Mouse (Mus musculus) neural tube, embryonic 11.5 days (tissue): ENCODE data around the gene Cldn34c2. TPM values are rescaled to one million over a fixed set of nuclear protein-coding genes. Genes with fewer than 3 reads are reported as not detected.
"Not testable (repeated sequence)": the region's sequence is repeated elsewhere in the genome, so short reads cannot be mapped to it uniquely, and the experiment has no call there.

Experiments
- ATAC-seq: fragments of 200-750 bp; cut with Nextera tagmentation; 2 replicates; pipeline ENCODE4 v1.8.0; 2017; ENCODE audit warnings: moderate number of reproducible peaks, mild to moderate bottlenecking, moderate TSS enrichment, moderate library complexity; ENCODE audit not compliant: insufficient read depth, low FRiP score, low TSS enrichment
- DNase-seq: peaks from one replicate; pipeline ENCODE4 v3.0.0-alpha.2; 2015; ENCODE audit warnings: low spot score
- H3K27ac ChIP-seq: fragments of 300-500 bp; sonication (generic); 2 replicates; pipeline ENCODE4 v1.5.1; 2014; ENCODE audit warnings: low read depth, mild to moderate bottlenecking, low read length
- H3K27me3 ChIP-seq: fragments of 300-500 bp; sonication (generic); 2 replicates; pipeline ENCODE4 v1.6.1; 2014; ENCODE audit warnings: mild to moderate bottlenecking, low read length, mixed read lengths; ENCODE audit not compliant: control insufficient read depth, insufficient read depth
- H3K36me3 ChIP-seq: fragments of 300-500 bp; sonication (generic); 2 replicates; pipeline ENCODE4 v1.6.1; 2014; ENCODE audit warnings: mild to moderate bottlenecking, low read length, moderate library complexity, mixed read lengths; ENCODE audit not compliant: control insufficient read depth, insufficient read depth
- H3K4me1 ChIP-seq: fragments of 300-500 bp; sonication (generic); 2 replicates; pipeline ENCODE4 v1.6.1; 2014; ENCODE audit warnings: low read length, mixed read lengths; ENCODE audit not compliant: control insufficient read depth, insufficient read depth
- H3K4me2 ChIP-seq: fragments of 300-500 bp; sonication (generic); 2 replicates; pipeline ENCODE4 v1.6.1; 2014; ENCODE audit warnings: low read depth, mild to moderate bottlenecking, moderate library complexity
- H3K4me3 ChIP-seq: fragments of 300-500 bp; sonication (generic); 2 replicates; pipeline ENCODE4 v1.5.1; 2014; ENCODE audit warnings: low read depth, low read length
- H3K9ac ChIP-seq: fragments of 300-500 bp; sonication (generic); 2 replicates; pipeline ENCODE4 v1.6.1; 2014; ENCODE audit warnings: mild to moderate bottlenecking, low read length
- H3K9me3 ChIP-seq: fragments of 300-500 bp; sonication (generic); 2 replicates; pipeline ENCODE4 v1.6.1; 2016; ENCODE audit warnings: low read length; ENCODE audit not compliant: control insufficient read depth
- WGBS: fragments of 180-500 bp; shearing (Covaris S2); extraction: QIAGEN DNeasy Blood & Tissue Kit; methylation state at CpG from one replicate; pipeline ENCODE4 v1.1.7; 2014; 5-methylcytosine and 5-hydroxymethylcytosine counted together
- polyA plus RNA-seq: library from polyadenylated mRNA; unstranded; fragments of >200 nt; fragmentation: Nextera tagmentation; extraction: Ambion mirVana; gene quantifications from 2 replicates; pipeline ENCODE4 v1.2.1, GENCODE M21; 2014

Cldn34c2 gene
- polyA plus RNA-seq, result not detected in 2 replicates

- H3K27me3 ChIP-seq, H3K36me3 ChIP-seq, ATAC-seq, DNase-seq, H3K4me1 ChIP-seq, H3K4me2 ChIP-seq, H3K4me3 ChIP-seq, H3K9me3 ChIP-seq, H3K27ac ChIP-seq, H3K9ac ChIP-seq: not testable (repeated sequence)
Measured at GRCm38 (mm10) chrX:123581400-123581799, at the start of gene Cldn34c2. Gene Cldn34c2, plus strand, starts transcription at chrX:123581700.

- H3K4me1 ChIP-seq, ATAC-seq, H3K4me3 ChIP-seq, DNase-seq, H3K4me2 ChIP-seq, H3K9me3 ChIP-seq, H3K9ac ChIP-seq, H3K27ac ChIP-seq, H3K27me3 ChIP-seq, H3K36me3 ChIP-seq: not testable (repeated sequence)
- 87% methylated on average over 13 of the region's 13 CpGs for WGBS
Measured at GRCm38 (mm10) chrX:123551378-123551777, 30.1 kb upstream of the Cldn34c2 start.

- H3K4me3 ChIP-seq, H3K9me3 ChIP-seq, H3K4me2 ChIP-seq, H3K9ac ChIP-seq, H3K4me1 ChIP-seq, H3K27ac ChIP-seq, ATAC-seq, DNase-seq, H3K36me3 ChIP-seq, H3K27me3 ChIP-seq: not testable (repeated sequence)
- WGBS, result 89% methylated on average over 6 of the region's 12 CpGs
Measured at GRCm38 (mm10) chrX:123612158-123612828, 30.8 kb downstream of the Cldn34c2 start.

Other genes starting within 250 kb of the Cldn34c2 start
- gene Gm17467, start 123.1 kb downstream of the Cldn34c2 start, polyA plus RNA-seq, result not detected in 2 replicates
- gene Cldn34c3, start 212.0 kb downstream of the Cldn34c2 start, polyA plus RNA-seq, result 0.62 TPM in 1 of 2 replicates, not detected in the other